Mouse (Mus musculus) spleen, postnatal 10 days (tissue): Measurements from ENCODE around the gene Ubfd1.

Source experiments
- DNase-seq, 2 experiments: peaks; one replicate each; pipeline ENCODE4 v3.0.0; 2021 to 2022; ENCODE audit warnings: low spot score in 2 of 2

Gene Ubfd1

GRCm38 (mm10) chr7:122066945-122067516 lies at the start of gene Ubfd1, which contains the start of gene Ears2:
Gene Ubfd1 (plus strand): TSS chr7:122067175.
Gene Ears2 (minus strand): TSS chr7:122067263.
- DNase-seq = peak; percentile 83 to 94

GRCm38 (mm10) chr7:122018247-122018646 lies 48.7 kb upstream of the Ubfd1 start:
- DNase-seq = peak; percentile 26 to 64

- DNase-seq = no peak
Measured at GRCm38 (mm10) chr7:122018978-122019377, 48.0 kb upstream of the Ubfd1 start.

- no peak for DNase-seq
Measured at GRCm38 (mm10) chr7:122020273-122020666, 46.7 kb upstream of the Ubfd1 start.

- peak; percentile 79 to 91 for DNase-seq
Measured at GRCm38 (mm10) chr7:122020667-122021354, 46.2 kb upstream of the Ubfd1 start, which contains the start of gene Gga2. Gene Gga2 (minus strand): TSS chr7:122021222.

- no peak for DNase-seq
Measured at GRCm38 (mm10) chr7:122022131-122022530, 44.8 kb upstream of the Ubfd1 start.

GRCm38 (mm10) chr7:122033371-122033770 lies 33.6 kb upstream of the Ubfd1 start:
- DNase-seq = no peak

- no peak for DNase-seq
Measured at GRCm38 (mm10) chr7:122034348-122034747, 32.6 kb upstream of the Ubfd1 start.

- no peak for DNase-seq
Measured at GRCm38 (mm10) chr7:122044106-122044505, 22.9 kb upstream of the Ubfd1 start.

- DNase-seq = no peak
Measured at GRCm38 (mm10) chr7:122045181-122045634, 21.8 kb upstream of the Ubfd1 start.

- DNase-seq = no peak
Measured at GRCm38 (mm10) chr7:122045711-122046110, 21.3 kb upstream of the Ubfd1 start.

GRCm38 (mm10) chr7:122046813-122047212 lies 20.2 kb upstream of the Ubfd1 start:
- DNase-seq = no peak

GRCm38 (mm10) chr7:122048191-122048590 lies 18.8 kb upstream of the Ubfd1 start:
- no peak for DNase-seq

- DNase-seq = no peak
Measured at GRCm38 (mm10) chr7:122050834-122051233, 16.1 kb upstream of the Ubfd1 start.

- DNase-seq = no peak
Measured at GRCm38 (mm10) chr7:122056633-122057032, 10.3 kb upstream of the Ubfd1 start.

GRCm38 (mm10) chr7:122065656-122066055 lies 1.3 kb upstream of the Ubfd1 start:
- DNase-seq = no peak

GRCm38 (mm10) chr7:122066102-122066944 lies 652 bp upstream of the Ubfd1 start:
- peak in 1 of 2 experiments; percentile 16 for DNase-seq

- DNase-seq = peak; percentile 35 to 43
Measured at GRCm38 (mm10) chr7:122067517-122068381, 774 bp downstream of the Ubfd1 start.

GRCm38 (mm10) chr7:122074374-122074773 lies 7.4 kb downstream of the Ubfd1 start:
- DNase-seq = no peak

- no peak for DNase-seq
Measured at GRCm38 (mm10) chr7:122079798-122080554, 13.0 kb downstream of the Ubfd1 start.

- no peak for DNase-seq
Measured at GRCm38 (mm10) chr7:122081071-122081470, 14.1 kb downstream of the Ubfd1 start.
